Mouse (Mus musculus): Measurements from ENCODE around the gene Palld. TPM values are rescaled to one million over a fixed set of nuclear protein-coding genes. Genes with fewer than 3 reads are reported as not detected.

The Palld gene
- polyA plus RNA-seq, 1 experiment from 2014 or later = 49.7 TPM

- Histone ChIP-seq H3K36me3 (ENCODE audit: insufficient read depth, low read length) (no peaks in the 10 kb centered on the region), H3K4me2 (ENCODE audit: low read length) (no peak overlapping the region), H3K27me3 (ENCODE audit: insufficient read depth, low read length) (no peaks in the 10 kb centered on the region), H3K9ac (ENCODE audit: low read depth, low read length) (no peak overlapping the region), H3K4me3 (replicated peaks; ENCODE audit: low read depth, low read length) (no peak overlapping the region), H3K27ac (no peak overlapping the region), H3K9me3 (replicated peaks; ENCODE audit: low read length) (no peaks in the 10 kb centered on the region), H3K4me1 (replicated peaks; ENCODE audit: insufficient read depth, low read length) (no peaks in the 10 kb centered on the region)
- DNase-seq (ENCODE audit: low spot score) (no peak), ATAC-seq (replicated peaks; ENCODE audit: low FRiP score, low read depth) (no peak)
- TF ChIP-seq CTCF (IDR thresholded peaks at IDR 0.05; ENCODE audit: low read depth) = no peak
- WGBS = 74% methylated on average over 8 of the region's 8 CpGs
Observed at GRCm38 (mm10) chr8:61582547-61582946, 319.9 kb downstream of the Palld start.

DNA sequence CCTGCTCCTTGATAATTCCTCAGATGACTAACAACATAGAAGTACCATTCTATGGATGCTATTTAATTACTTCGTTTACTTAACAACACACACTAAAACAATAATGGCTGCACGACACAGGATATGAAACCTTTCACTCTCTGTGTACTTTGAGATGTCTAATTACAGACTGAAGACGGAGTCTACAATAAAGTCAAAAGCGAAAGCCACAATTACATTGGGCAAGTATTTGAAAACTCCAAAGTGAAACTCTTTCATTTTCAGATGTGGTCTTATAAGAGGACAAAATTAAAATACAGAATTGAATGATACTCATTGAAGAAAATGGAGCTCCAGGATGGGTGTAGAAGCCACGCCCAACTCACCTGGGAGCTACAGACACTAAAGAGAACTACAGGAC lies 321.2 kb downstream of the Palld start:
- no peak overlapping the region for H3K9ac ChIP-seq (ENCODE audit: low read depth, low read length)
- no peak overlapping the region for H3K4me2 ChIP-seq (ENCODE audit: low read length)
- H3K27me3 ChIP-seq (ENCODE audit: insufficient read depth, low read length) = no peaks in the 10 kb centered on the region
- no peaks in the 10 kb centered on the region for H3K36me3 ChIP-seq (ENCODE audit: insufficient read depth, low read length)
- H3K4me1 ChIP-seq (replicated peaks; ENCODE audit: insufficient read depth, low read length) = no peaks in the 10 kb centered on the region
- H3K9me3 ChIP-seq (replicated peaks; ENCODE audit: low read length) = no peaks in the 10 kb centered on the region
- no peak overlapping the region for H3K27ac ChIP-seq
- DNase-seq (ENCODE audit: low spot score) = no peak
- 77% methylated on average over 5 of the region's 5 CpGs for WGBS
- ATAC-seq (replicated peaks; ENCODE audit: low FRiP score, low read depth) = no peak
- H3K4me3 ChIP-seq (replicated peaks; ENCODE audit: low read depth, low read length) = no peak overlapping the region
- no peak for TF ChIP-seq CTCF (IDR thresholded peaks at IDR 0.05; ENCODE audit: low read depth)

GRCm38 (mm10) chr8:61579831-61580230 lies 322.7 kb downstream of the Palld start:
- Histone ChIP-seq H3K9ac (ENCODE audit: low read depth, low read length) (no peak overlapping the region), H3K9me3 (replicated peaks; ENCODE audit: low read length) (no peaks in the 10 kb centered on the region), H3K27ac (no peak overlapping the region), H3K27me3 (ENCODE audit: insufficient read depth, low read length) (no peaks in the 10 kb centered on the region), H3K4me1 (replicated peaks; ENCODE audit: insufficient read depth, low read length) (no peaks in the 10 kb centered on the region), H3K36me3 (ENCODE audit: insufficient read depth, low read length) (no peaks in the 10 kb centered on the region), H3K4me3 (replicated peaks; ENCODE audit: low read depth, low read length) (no peak overlapping the region), H3K4me2 (ENCODE audit: low read length) (no peak overlapping the region)
- TF ChIP-seq CTCF (IDR thresholded peaks at IDR 0.05; ENCODE audit: low read depth) = no peak
- 76% methylated on average over 4 of the region's 4 CpGs for WGBS
- ATAC-seq (replicated peaks; ENCODE audit: low FRiP score, low read depth) = no peak
- no peak for DNase-seq (ENCODE audit: low spot score)

DNA sequence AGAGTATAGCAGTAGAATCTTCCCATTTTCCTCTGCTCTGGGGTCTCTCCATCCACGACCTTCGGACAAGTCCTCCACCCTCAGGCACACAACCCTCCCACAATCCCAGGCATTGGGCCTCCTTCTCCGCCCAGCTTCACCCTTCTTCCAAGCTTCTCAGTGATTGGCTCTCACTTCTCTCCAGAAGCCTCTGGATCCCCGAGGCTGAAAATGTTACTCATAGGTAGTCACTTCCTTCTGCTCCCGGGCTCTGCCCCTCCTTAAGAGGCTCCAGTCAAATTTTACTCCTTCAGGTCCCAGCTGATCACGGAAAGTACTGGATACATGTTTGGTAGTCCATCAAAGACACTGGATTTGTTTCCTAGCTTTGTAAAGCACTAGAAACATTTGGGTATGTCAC lies 323.7 kb downstream of the Palld start:
- Histone ChIP-seq H3K27ac (no peak overlapping the region), H3K27me3 (ENCODE audit: insufficient read depth, low read length) (no peaks in the 10 kb centered on the region), H3K9me3 (replicated peaks; ENCODE audit: low read length) (no peaks in the 10 kb centered on the region), H3K36me3 (ENCODE audit: insufficient read depth, low read length) (no peaks in the 10 kb centered on the region), H3K4me3 (replicated peaks; ENCODE audit: low read depth, low read length) (no peak overlapping the region), H3K4me1 (replicated peaks; ENCODE audit: insufficient read depth, low read length) (0 out of 2 replicates have a peak, but pooled peaks cover 3% of the 10 kb centered on the region), H3K9ac (ENCODE audit: low read depth, low read length) (no peak overlapping the region), H3K4me2 (ENCODE audit: low read length) (no peak overlapping the region)
- DNase-seq (ENCODE audit: low spot score) = no peak
- no peak for ATAC-seq (replicated peaks; ENCODE audit: low FRiP score, low read depth)
- WGBS = 75% methylated on average over 6 of the region's 6 CpGs
- TF ChIP-seq CTCF (IDR thresholded peaks at IDR 0.05; ENCODE audit: low read depth) = no peak

DNA sequence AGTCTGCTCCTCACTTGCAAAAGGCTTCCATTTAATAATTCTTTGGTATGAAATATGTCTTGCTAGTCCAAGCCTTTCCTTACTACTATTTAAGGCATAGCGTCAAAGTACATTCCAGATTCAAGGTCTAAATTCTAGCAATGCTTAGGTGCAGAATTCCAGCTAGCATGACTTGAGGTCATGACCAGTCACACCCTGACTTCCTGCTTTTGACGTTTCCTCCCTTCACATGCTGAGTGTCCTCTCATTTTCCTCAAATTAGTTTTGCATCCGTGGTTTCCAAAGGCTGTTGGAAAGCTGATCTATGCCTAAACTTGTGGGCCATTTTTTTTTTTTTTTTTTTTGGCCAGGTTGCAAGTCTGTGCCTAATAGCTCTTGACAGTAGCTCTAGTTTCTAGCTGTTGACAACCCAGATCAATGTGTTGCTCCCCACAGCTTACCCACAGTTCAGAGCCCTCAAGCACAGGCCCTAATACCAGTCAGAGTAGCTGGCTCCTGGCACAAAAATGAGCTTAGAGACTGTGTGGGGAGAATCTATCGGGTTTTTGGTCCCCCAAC lies 327.3 kb downstream of the Palld start:
- DNase-seq (ENCODE audit: low spot score) = no peak
- H3K4me3 ChIP-seq (replicated peaks; ENCODE audit: low read depth, low read length) = no peak overlapping the region
- H3K4me1 ChIP-seq (replicated peaks; ENCODE audit: insufficient read depth, low read length) = 0 out of 2 replicates have a peak, but pooled peaks cover 3% of the 10 kb centered on the region

DNA sequence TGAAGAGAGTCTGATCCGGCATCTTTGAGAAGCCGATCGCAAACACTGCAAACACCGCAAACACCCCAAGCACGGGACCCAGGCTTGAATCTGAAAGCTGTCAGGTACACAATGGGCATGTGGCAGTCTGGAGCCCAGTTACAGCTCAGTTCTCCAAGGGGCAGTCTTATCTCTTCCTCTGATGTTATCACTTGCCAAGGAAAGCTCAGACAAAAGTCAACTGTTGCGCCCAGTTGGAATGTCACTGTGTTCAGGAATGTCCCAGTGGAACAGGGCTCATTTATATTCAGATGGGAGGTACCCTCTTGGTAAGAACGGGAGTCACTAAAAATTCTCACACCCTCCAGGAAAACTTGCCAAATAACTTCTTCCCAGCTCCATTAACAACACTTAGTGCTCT lies 328.0 kb downstream of the Palld start:
- 78% methylated on average over 7 of the region's 7 CpGs for WGBS
- H3K4me2 ChIP-seq (ENCODE audit: low read length) = no peak overlapping the region
- H3K27me3 ChIP-seq (ENCODE audit: insufficient read depth, low read length) = no peaks in the 10 kb centered on the region
- H3K36me3 ChIP-seq (ENCODE audit: insufficient read depth, low read length) = no peaks in the 10 kb centered on the region
- TF ChIP-seq CTCF (IDR thresholded peaks at IDR 0.05; ENCODE audit: low read depth) = no peak
- no peak overlapping the region for H3K4me3 ChIP-seq (replicated peaks; ENCODE audit: low read depth, low read length)
- ATAC-seq (replicated peaks; ENCODE audit: low FRiP score, low read depth) (no peak), DNase-seq (ENCODE audit: low spot score) (no peak)
- 0 out of 2 replicates have a peak, but pooled peaks cover 3% of the 10 kb centered on the region for H3K4me1 ChIP-seq (replicated peaks; ENCODE audit: insufficient read depth, low read length)
- H3K9ac ChIP-seq (ENCODE audit: low read depth, low read length) = no peak overlapping the region
- no peaks in the 10 kb centered on the region for H3K9me3 ChIP-seq (replicated peaks; ENCODE audit: low read length)
- no peak overlapping the region for H3K27ac ChIP-seq

More for the DNA sequence above, 327.3 kb downstream of the Palld start:
- Histone ChIP-seq H3K27me3 (ENCODE audit: insufficient read depth, low read length) (no peaks in the 10 kb centered on the region), H3K9me3 (replicated peaks; ENCODE audit: low read length) (no peaks in the 10 kb centered on the region), H3K36me3 (ENCODE audit: insufficient read depth, low read length) (no peaks in the 10 kb centered on the region), H3K9ac (ENCODE audit: low read depth, low read length) (no peak overlapping the region), H3K27ac (no peak overlapping the region), H3K4me2 (ENCODE audit: low read length) (no peak overlapping the region)
- no peak for ATAC-seq (replicated peaks; ENCODE audit: low FRiP score, low read depth)
- 31% methylated on average over 4 of the region's 4 CpGs for WGBS
- TF ChIP-seq CTCF (IDR thresholded peaks at IDR 0.05; ENCODE audit: low read depth) = no peak
